Mouse (Mus musculus): ENCODE measurements around the gene Lrsam1. TPM values are rescaled to one million over a fixed set of nuclear protein-coding genes. Genes with fewer than 3 reads are reported as not detected.
A peak's percentile ranks its signal among the peaks of the same experiment; 100 is the strongest.

The Lrsam1 gene
- total RNA-seq, 1 experiment, result 16.7 TPM

DNA sequence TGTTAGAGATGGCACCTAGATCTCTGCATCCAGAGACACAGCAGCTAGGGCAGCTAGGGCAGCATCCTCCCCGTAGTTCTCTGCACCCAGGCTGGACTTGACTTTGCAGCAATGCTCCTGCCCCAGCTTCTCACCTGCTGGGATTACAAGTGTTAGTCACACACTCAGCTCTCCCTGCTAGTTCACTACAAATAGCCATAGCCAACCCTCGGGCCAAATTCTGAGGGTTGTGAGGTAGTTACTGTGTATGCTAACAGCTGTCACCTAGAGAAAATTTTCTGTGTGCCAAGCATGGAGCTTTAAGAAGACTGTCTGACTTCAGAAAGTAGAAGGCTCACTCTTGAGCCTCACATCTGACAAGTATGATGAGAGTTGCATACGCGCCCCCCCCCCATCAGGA, 36.4 kb upstream of the Lrsam1 start:
- H3K36me3 ChIP-seq (ENCODE audit: control insufficient read depth, insufficient read depth, low read length, poor library complexity, severe bottlenecking), result no peaks in the 10 kb centered on the region
- in situ Hi-C loops (cut with MboI; ENCODE audit: low sequenced_read_pairs in 2 of 2, unreplicated experiment in 2 of 2), result no loop called here
- no peaks in the 10 kb centered on the region for H3K9me3 ChIP-seq (ENCODE audit: control insufficient read depth, insufficient read depth, low read depth, low read length)
- H3K27ac ChIP-seq (ENCODE audit: insufficient read depth, low read depth, low read length, poor library complexity, severe bottlenecking), result no peak overlapping the region
- H3K4me1 ChIP-seq (ENCODE audit: control insufficient read depth in 2 of 2, insufficient read depth in 2 of 2, low read length in 2 of 2, poor library complexity in 1 of 2), result peaks cover 0 to 4% of the 10 kb centered on the region in 2 experiments; a peak in 1 of 4 replicates
- H3K9ac ChIP-seq (ENCODE audit: insufficient read depth, low read depth, low read length, poor library complexity, severe bottlenecking), result no peak overlapping the region
- TF ChIP-seq ZNF384 (IDR thresholded peaks at IDR 0.05; ENCODE audit: low read depth, low read length), result no peak
- no peak for TF ChIP-seq MAFK (IDR thresholded peaks at IDR 0.05; ENCODE audit: insufficient read depth, low read depth, low read length)
- no peak for TF ChIP-seq HCFC1 (IDR thresholded peaks at IDR 0.05; ENCODE audit: borderline replicate concordance, insufficient read depth, low read length)
- no peak for TF ChIP-seq ZC3H11A (IDR thresholded peaks at IDR 0.05; ENCODE audit: borderline replicate concordance, low read depth, low read length)
- TF ChIP-seq CHD2 (IDR thresholded peaks at IDR 0.05; ENCODE audit: low read depth, low read length), result no peak
- no peak for DNase-seq (ENCODE audit: low read depth, low spot score)
- no peak overlapping the region for H3K4me3 ChIP-seq (ENCODE audit: insufficient read depth in 1 of 2, low read depth in 1 of 2, low read length in 2 of 2, poor library complexity in 1 of 2, severe bottlenecking in 1 of 2)

DNA sequence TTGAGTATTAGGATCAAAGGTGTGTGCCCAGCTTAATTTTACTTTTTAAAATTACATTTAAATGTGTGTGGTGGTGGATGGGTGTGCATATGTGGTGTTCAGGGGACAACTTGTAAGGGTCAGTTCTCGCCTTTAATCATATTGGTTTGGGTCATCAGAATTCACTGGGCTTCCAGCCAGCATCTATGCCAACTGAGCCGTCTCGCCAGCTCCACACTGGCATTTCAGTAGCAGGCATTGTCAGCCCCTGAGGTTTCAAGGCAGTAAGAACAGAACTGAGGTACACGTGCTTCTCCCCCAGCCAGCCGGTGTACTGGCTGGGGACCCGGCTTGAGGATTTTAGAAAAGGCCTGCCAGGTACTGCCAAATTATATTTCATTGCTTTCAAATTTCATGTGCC, 35.7 kb upstream of the Lrsam1 start:
- no peak for TF ChIP-seq ZC3H11A (IDR thresholded peaks at IDR 0.05; ENCODE audit: borderline replicate concordance, low read depth, low read length)
- TF ChIP-seq ZNF384 (IDR thresholded peaks at IDR 0.05; ENCODE audit: low read depth, low read length), result no peak
- TF ChIP-seq CHD2 (IDR thresholded peaks at IDR 0.05; ENCODE audit: low read depth, low read length), result no peak
- TF ChIP-seq MAFK (IDR thresholded peaks at IDR 0.05; ENCODE audit: insufficient read depth, low read depth, low read length), result no peak
- no peak for TF ChIP-seq HCFC1 (IDR thresholded peaks at IDR 0.05; ENCODE audit: borderline replicate concordance, insufficient read depth, low read length)
- Histone ChIP-seq H3K9ac (ENCODE audit: insufficient read depth, low read depth, low read length, poor library complexity, severe bottlenecking) (no peak overlapping the region), H3K9me3 (ENCODE audit: control insufficient read depth, insufficient read depth, low read depth, low read length) (no peaks in the 10 kb centered on the region), H3K27ac (ENCODE audit: insufficient read depth, low read depth, low read length, poor library complexity, severe bottlenecking) (no peak overlapping the region), H3K4me1 (ENCODE audit: control insufficient read depth in 2 of 2, insufficient read depth in 2 of 2, low read length in 2 of 2, poor library complexity in 1 of 2) (peaks cover 0 to 4% of the 10 kb centered on the region in 2 experiments; a peak in 1 of 4 replicates), H3K4me3 (ENCODE audit: insufficient read depth in 1 of 2, low read depth in 1 of 2, low read length in 2 of 2, poor library complexity in 1 of 2, severe bottlenecking in 1 of 2) (no peak overlapping the region), H3K36me3 (ENCODE audit: control insufficient read depth, insufficient read depth, low read length, poor library complexity, severe bottlenecking) (no peaks in the 10 kb centered on the region)
- in situ Hi-C loops (cut with MboI; ENCODE audit: low sequenced_read_pairs in 2 of 2, unreplicated experiment in 2 of 2), result no loop called here
- DNase-seq (ENCODE audit: low read depth, low spot score), result no peak

DNA sequence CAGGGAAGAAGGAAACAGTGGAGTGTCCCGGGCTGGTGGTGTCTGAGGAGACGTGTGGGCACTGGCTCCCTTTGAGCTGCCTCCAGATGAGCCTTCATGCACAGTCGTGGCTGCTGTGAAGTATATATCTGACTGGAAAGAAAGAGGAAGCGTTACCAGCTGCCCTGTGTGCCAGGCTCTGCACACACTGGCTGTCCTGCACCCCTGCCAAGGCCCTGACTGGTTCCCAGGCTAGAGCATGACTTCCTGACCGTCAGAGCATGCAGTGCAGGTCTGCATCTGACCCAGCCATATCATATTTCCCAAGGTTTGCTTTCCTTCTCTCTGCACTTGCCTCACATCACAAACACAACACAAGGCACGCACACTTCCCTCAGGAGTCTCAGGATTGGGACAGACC, 30.7 kb upstream of the Lrsam1 start:
- TF ChIP-seq HCFC1 (IDR thresholded peaks at IDR 0.05; ENCODE audit: borderline replicate concordance, insufficient read depth, low read length) (no peak), CHD2 (IDR thresholded peaks at IDR 0.05; ENCODE audit: low read depth, low read length) (no peak), ZC3H11A (IDR thresholded peaks at IDR 0.05; ENCODE audit: borderline replicate concordance, low read depth, low read length) (no peak), MAFK (IDR thresholded peaks at IDR 0.05; ENCODE audit: insufficient read depth, low read depth, low read length) (no peak), ZNF384 (IDR thresholded peaks at IDR 0.05; ENCODE audit: low read depth, low read length) (no peak)
- H3K36me3 ChIP-seq (ENCODE audit: control insufficient read depth, insufficient read depth, low read length, poor library complexity, severe bottlenecking), result no peaks in the 10 kb centered on the region
- no peak for DNase-seq (ENCODE audit: low read depth, low spot score)
- H3K27ac ChIP-seq (ENCODE audit: insufficient read depth, low read depth, low read length, poor library complexity, severe bottlenecking), result no peak overlapping the region
- H3K4me1 ChIP-seq (ENCODE audit: control insufficient read depth in 2 of 2, insufficient read depth in 2 of 2, low read length in 2 of 2, poor library complexity in 1 of 2), result peaks cover 0 to 6% of the 10 kb centered on the region in 2 experiments; a peak in 1 of 4 replicates
- H3K9me3 ChIP-seq (ENCODE audit: control insufficient read depth, insufficient read depth, low read depth, low read length), result no peaks in the 10 kb centered on the region
- no peak overlapping the region for H3K9ac ChIP-seq (ENCODE audit: insufficient read depth, low read depth, low read length, poor library complexity, severe bottlenecking)
- H3K4me3 ChIP-seq (ENCODE audit: insufficient read depth in 1 of 2, low read depth in 1 of 2, low read length in 2 of 2, poor library complexity in 1 of 2, severe bottlenecking in 1 of 2), result no peak overlapping the region
- in situ Hi-C loops (cut with MboI; ENCODE audit: low sequenced_read_pairs in 2 of 2, unreplicated experiment in 2 of 2), result no loop called here

DNA sequence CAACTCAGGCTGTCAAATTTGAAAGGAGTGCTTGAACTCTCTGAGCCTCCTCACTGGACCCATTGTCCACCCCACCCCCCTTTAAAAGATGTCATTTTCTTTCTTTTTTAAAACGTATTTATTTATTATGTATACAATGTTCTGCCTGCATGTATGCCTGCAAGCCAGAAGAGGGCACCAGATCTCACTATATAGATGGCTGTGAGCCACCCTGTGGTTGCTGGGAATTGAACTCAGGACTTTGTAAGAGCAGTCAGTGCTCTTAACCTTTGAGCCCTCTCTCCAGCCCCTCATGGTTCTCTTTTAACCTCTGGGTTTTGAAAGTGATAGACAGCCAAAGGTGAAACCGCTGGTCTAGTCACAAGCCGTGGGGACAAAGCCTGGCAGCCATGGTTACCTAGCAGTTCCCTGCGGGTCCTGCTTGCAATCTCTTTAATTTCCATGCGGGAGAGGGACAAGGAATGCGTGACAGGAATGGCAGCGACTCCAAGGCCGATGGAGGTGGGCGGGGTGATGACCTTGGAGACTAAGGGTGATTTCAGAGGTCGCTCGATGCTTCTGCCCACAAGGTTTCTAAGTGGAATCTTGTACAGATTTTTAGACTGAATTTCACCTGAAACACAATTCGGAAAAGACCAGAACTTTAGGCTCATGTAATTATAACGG, 28.9 kb upstream of the Lrsam1 start:
- Histone ChIP-seq H3K36me3 (ENCODE audit: control insufficient read depth, insufficient read depth, low read length, poor library complexity, severe bottlenecking) (no peaks in the 10 kb centered on the region), H3K9me3 (ENCODE audit: control insufficient read depth, insufficient read depth, low read depth, low read length) (no peaks in the 10 kb centered on the region), H3K27ac (ENCODE audit: insufficient read depth, low read depth, low read length, poor library complexity, severe bottlenecking) (no peak overlapping the region), H3K9ac (ENCODE audit: insufficient read depth, low read depth, low read length, poor library complexity, severe bottlenecking) (no peak overlapping the region), H3K4me1 (ENCODE audit: control insufficient read depth in 2 of 2, insufficient read depth in 2 of 2, low read length in 2 of 2, poor library complexity in 1 of 2) (peaks cover under 1 to 14% of the 10 kb centered on the region in 2 experiments; a peak in 3 of 4 replicates), H3K4me3 (ENCODE audit: insufficient read depth in 1 of 2, low read depth in 1 of 2, low read length in 2 of 2, poor library complexity in 1 of 2, severe bottlenecking in 1 of 2) (no peak overlapping the region)
- no peak for DNase-seq (ENCODE audit: low read depth, low spot score)
- TF ChIP-seq MAFK (IDR thresholded peaks at IDR 0.05; ENCODE audit: insufficient read depth, low read depth, low read length) (no peak), ZC3H11A (IDR thresholded peaks at IDR 0.05; ENCODE audit: borderline replicate concordance, low read depth, low read length) (0 out of 2 replicates have a peak, but pooled peaks have one; percentile 20), CHD2 (IDR thresholded peaks at IDR 0.05; ENCODE audit: low read depth, low read length) (no peak), ZNF384 (IDR thresholded peaks at IDR 0.05; ENCODE audit: low read depth, low read length) (no peak), HCFC1 (IDR thresholded peaks at IDR 0.05; ENCODE audit: borderline replicate concordance, insufficient read depth, low read length) (no peak)
- in situ Hi-C loops (cut with MboI; ENCODE audit: low sequenced_read_pairs in 2 of 2, unreplicated experiment in 2 of 2), result no loop called here
